Mouse (Mus musculus) hindbrain, embryonic 12.5 days (tissue): ENCODE data around the gene Oxa1l. TPM values are rescaled to one million over a fixed set of nuclear protein-coding genes. Genes with fewer than 3 reads are reported as not detected.
"Not testable (repeated sequence)": the region's sequence is repeated elsewhere in the genome, so short reads cannot be mapped to it uniquely, and the experiment has no call there.

ENCODE experiments used
- ATAC-seq: fragments of 200-750 bp; cut with Nextera tagmentation; 2 replicates; pipeline ENCODE4 v1.8.0; 2017; ENCODE audit warnings: moderate TSS enrichment; ENCODE audit not compliant: low FRiP score
- H3K27ac ChIP-seq: fragments of 300-500 bp; sonication (generic); 2 replicates; pipeline ENCODE4 v1.5.1; 2016; ENCODE audit warnings: mild to moderate bottlenecking
- H3K27me3 ChIP-seq: fragments of 300-500 bp; sonication (generic); 2 replicates; pipeline ENCODE4 v1.6.1; 2016; ENCODE audit warnings: mild to moderate bottlenecking
- H3K36me3 ChIP-seq: fragments of 300-500 bp; sonication (generic); 2 replicates; pipeline ENCODE4 v1.6.1; 2016; ENCODE audit warnings: mild to moderate bottlenecking
- H3K4me1 ChIP-seq: fragments of 300-500 bp; sonication (generic); 2 replicates; pipeline ENCODE4 v1.6.1; 2016
- H3K4me2 ChIP-seq: fragments of 300-500 bp; sonication (generic); replicated peaks from 2 replicates; pipeline ENCODE4 v1.6.1; 2016; ENCODE audit warnings: mild to moderate bottlenecking
- H3K4me3 ChIP-seq: fragments of 300-500 bp; sonication (generic); 2 replicates; pipeline ENCODE4 v1.5.1; 2016; ENCODE audit warnings: mild to moderate bottlenecking
- H3K9ac ChIP-seq: fragments of 300-500 bp; sonication (generic); 2 replicates; pipeline ENCODE4 v1.6.1; 2016; ENCODE audit warnings: mild to moderate bottlenecking, moderate library complexity
- H3K9me3 ChIP-seq: fragments of 300-500 bp; sonication (generic); replicated peaks from 2 replicates; pipeline ENCODE4 v1.6.1; 2016; ENCODE audit warnings: mild to moderate bottlenecking
- WGBS: fragments of 180-500 bp; shearing (Covaris S2); methylation state at CpG from one replicate; pipeline ENCODE4 v1.1.7; 2016; 5-methylcytosine and 5-hydroxymethylcytosine counted together
- polyA plus RNA-seq: library from polyadenylated mRNA; unstranded; fragments of >200 nt; fragmentation: Nextera tagmentation; extraction: Ambion mirVana; gene quantifications from 2 replicates; pipeline ENCODE4 v1.2.1, GENCODE M21; 2016

The Oxa1l gene
- 39.2 and 42.2 TPM in 2 replicates for polyA plus RNA-seq

DNA sequence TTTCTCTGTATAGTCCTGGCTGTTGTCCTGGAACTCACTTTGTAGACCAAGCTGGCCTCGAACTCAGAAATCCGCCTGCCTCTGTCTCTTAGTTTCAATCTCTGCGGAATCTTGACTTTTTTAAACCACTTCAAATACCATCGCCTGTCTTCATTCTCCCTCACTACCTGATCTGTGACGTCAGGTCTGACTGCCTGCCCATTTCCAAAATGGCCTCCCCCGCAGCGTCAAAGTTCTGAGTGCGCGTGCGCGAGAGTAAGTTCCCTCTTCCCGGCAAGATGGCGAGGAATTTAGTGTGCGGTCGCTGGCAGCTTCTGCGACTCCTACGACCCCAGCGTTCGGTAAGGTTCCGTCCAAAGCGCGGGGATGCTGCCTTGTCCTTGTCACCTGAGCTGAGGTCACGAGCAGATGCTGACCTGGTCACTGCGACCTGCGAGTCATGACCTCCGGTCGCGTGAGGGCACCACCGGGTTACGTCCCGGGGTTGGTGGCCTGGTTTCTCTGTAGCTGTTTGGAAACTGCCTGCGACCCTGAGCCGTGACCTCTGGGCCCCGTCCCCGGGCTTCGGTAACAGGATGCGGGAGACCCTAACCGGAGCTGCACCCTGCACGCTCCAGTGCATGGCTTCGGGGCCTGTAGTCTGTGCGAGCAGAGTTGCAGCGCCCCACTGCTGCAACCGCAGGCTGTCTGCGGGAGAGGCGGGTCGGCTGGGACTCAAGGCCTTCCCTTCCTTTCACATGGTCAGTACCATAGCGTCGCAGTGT is at the start of gene Oxa1l:
Gene Oxa1l, plus strand, starts transcription at position 258 of the 764 bp plus-strand sequence.
- peaks cover 14% of the 10 kb centered on the region for H3K36me3 ChIP-seq
- peak; percentile 91 for ATAC-seq
- under 1% methylated on average over 48 of the region's 48 CpGs for WGBS
- H3K4me2 ChIP-seq = peak within 1 kb of the TSS; percentile 80
- no peaks in the 10 kb centered on the region for H3K27me3 ChIP-seq
- H3K4me1 ChIP-seq = peaks cover 15% of the 10 kb centered on the region
- H3K4me3 ChIP-seq = peak within 1 kb of the TSS; percentile 93
- peak within 1 kb of the TSS; percentile 91 for H3K9ac ChIP-seq
- peak within 1 kb of the TSS; percentile 80 for H3K27ac ChIP-seq
- H3K9me3 ChIP-seq = no peaks in the 10 kb centered on the region

GRCm38 (mm10) chr14:54311763-54312162 is 48.9 kb upstream of the Oxa1l start:
- ATAC-seq = no peak
- Histone ChIP-seq H3K9me3 (no peaks in the 10 kb centered on the region), H3K4me2 (no peak overlapping the region), H3K27ac (no peak overlapping the region), H3K36me3 (no peaks in the 10 kb centered on the region), H3K4me1 (no peaks in the 10 kb centered on the region), H3K9ac (no peak overlapping the region), H3K4me3 (no peak overlapping the region), H3K27me3 (no peaks in the 10 kb centered on the region)
- 33% methylated on average over 3 of the region's 3 CpGs for WGBS

DNA sequence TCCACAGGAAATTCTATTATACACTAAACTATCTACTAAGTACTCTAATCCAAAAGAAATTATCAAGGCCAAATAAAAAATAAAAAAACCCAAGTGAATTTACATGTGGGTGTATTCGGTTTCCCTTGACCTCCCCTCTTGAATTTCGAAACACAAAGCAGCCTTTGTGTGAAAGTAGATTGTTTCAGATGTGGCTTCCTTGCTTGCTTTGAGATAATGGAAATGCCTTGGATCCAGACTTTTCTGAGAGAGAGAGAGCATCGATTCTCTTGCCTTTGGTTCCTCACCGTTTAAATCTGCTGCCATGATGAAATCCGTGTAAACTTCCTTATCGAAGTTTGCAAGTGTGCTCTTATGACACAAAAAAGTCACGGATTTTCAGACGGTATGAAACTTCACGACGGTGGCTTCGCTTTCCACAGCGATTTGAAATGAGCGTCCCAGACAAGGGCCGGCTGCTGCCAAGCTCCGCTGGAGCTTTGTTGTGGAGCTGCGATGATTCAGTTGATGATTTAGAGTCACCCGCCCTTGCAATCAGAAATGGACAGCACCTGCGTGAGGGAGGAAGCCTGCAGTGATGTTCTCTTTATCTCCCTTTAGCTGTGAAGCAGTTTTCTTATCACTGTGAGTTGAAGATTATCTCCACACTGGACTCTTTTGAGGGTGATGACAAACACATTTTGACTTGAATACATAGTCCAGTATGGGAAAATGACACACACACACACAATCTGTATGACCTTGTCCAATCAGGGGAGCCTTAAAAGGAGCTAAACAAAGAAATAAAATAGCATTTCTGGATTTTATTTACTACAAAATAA is 38.9 kb upstream of the Oxa1l start:
- Histone ChIP-seq H3K27ac (no peak overlapping the region), H3K27me3 (no peaks in the 10 kb centered on the region)
- 55% methylated on average over 18 of the region's 18 CpGs for WGBS

GRCm38 (mm10) chr14:54324486-54324885 is 36.1 kb upstream of the Oxa1l start:
- no peak overlapping the region for H3K9ac ChIP-seq
- no peaks in the 10 kb centered on the region for H3K36me3 ChIP-seq
- no peak overlapping the region for H3K27ac ChIP-seq
- H3K4me2 ChIP-seq = no peak overlapping the region
- no peaks in the 10 kb centered on the region for H3K27me3 ChIP-seq
- H3K4me3 ChIP-seq = no peak overlapping the region
- ATAC-seq = no peak
- H3K4me1 ChIP-seq = no peaks in the 10 kb centered on the region
- H3K9me3 ChIP-seq = no peaks in the 10 kb centered on the region; the same call in 1 of the 2 replicates
- WGBS = 77% methylated on average over 5 of the region's 5 CpGs

More for the DNA sequence above, 38.9 kb upstream of the Oxa1l start:
- Histone ChIP-seq H3K9me3 (no peaks in the 10 kb centered on the region; the same call in 1 of the 2 replicates), H3K4me3 (no peak overlapping the region), H3K9ac (no peak overlapping the region), H3K36me3 (no peaks in the 10 kb centered on the region), H3K4me2 (no peak overlapping the region), H3K4me1 (no peaks in the 10 kb centered on the region)
- no peak for ATAC-seq

- Histone ChIP-seq H3K27ac (no peak overlapping the region), H3K4me3 (no peak overlapping the region), H3K9me3 (no peaks in the 10 kb centered on the region), H3K4me1 (peaks cover 9% of the 10 kb centered on the region; the same call in 1 of the 2 replicates), H3K9ac (no peak overlapping the region), H3K4me2 (no peak overlapping the region), H3K36me3 (no peaks in the 10 kb centered on the region), H3K27me3 (no peaks in the 10 kb centered on the region)
- whole genome bisulfite sequencing = 86% methylated on average over 2 of the region's 2 CpGs
- no peak for ATAC-seq
Measured at GRCm38 (mm10) chr14:54328548-54328947, 32.1 kb upstream of the Oxa1l start.

DNA sequence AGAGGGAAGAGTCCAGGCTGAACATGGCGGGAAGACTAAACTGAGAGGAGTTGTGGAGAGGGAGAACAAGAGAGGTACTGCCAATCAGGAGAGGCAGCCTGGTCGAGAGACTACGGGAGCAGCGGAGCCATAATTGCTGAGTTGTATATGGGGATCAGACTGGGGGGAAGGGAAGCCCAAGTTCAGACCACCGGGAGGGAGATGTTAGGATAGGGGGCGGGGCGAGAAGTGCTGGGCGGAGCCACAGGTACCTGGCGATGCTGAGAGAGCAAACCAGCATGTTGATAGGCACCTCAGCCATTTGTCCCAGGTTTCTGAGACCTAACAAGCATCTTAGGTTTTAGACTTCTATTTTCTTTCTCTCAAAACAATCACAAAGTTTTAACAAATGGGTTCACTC is 31.4 kb upstream of the Oxa1l start:
- H3K4me2 ChIP-seq = no peak overlapping the region
- 52% methylated on average over 9 of the region's 9 CpGs for WGBS
- no peak overlapping the region for H3K9ac ChIP-seq
- no peaks in the 10 kb centered on the region for H3K27me3 ChIP-seq
- no peaks in the 10 kb centered on the region for H3K36me3 ChIP-seq
- H3K4me3 ChIP-seq = no peak overlapping the region
- H3K27ac ChIP-seq = no peak overlapping the region
- ATAC-seq = no peak
- H3K9me3 ChIP-seq = no peaks in the 10 kb centered on the region
- H3K4me1 ChIP-seq = peaks cover 9% of the 10 kb centered on the region; the same call in 1 of the 2 replicates

GRCm38 (mm10) chr14:54331178-54331577 is 29.5 kb upstream of the Oxa1l start:
- no peak overlapping the region for H3K4me3 ChIP-seq
- H3K27ac ChIP-seq = no peak overlapping the region
- H3K27me3 ChIP-seq = no peaks in the 10 kb centered on the region
- no peak for ATAC-seq
- no peaks in the 10 kb centered on the region for H3K36me3 ChIP-seq
- no peak overlapping the region for H3K4me2 ChIP-seq
- H3K9ac ChIP-seq = no peak overlapping the region
- 83% methylated on average over 1 of the region's 1 CpGs for WGBS
- peaks cover 9% of the 10 kb centered on the region; the same call in 1 of the 2 replicates for H3K4me1 ChIP-seq
- no peaks in the 10 kb centered on the region for H3K9me3 ChIP-seq

DNA sequence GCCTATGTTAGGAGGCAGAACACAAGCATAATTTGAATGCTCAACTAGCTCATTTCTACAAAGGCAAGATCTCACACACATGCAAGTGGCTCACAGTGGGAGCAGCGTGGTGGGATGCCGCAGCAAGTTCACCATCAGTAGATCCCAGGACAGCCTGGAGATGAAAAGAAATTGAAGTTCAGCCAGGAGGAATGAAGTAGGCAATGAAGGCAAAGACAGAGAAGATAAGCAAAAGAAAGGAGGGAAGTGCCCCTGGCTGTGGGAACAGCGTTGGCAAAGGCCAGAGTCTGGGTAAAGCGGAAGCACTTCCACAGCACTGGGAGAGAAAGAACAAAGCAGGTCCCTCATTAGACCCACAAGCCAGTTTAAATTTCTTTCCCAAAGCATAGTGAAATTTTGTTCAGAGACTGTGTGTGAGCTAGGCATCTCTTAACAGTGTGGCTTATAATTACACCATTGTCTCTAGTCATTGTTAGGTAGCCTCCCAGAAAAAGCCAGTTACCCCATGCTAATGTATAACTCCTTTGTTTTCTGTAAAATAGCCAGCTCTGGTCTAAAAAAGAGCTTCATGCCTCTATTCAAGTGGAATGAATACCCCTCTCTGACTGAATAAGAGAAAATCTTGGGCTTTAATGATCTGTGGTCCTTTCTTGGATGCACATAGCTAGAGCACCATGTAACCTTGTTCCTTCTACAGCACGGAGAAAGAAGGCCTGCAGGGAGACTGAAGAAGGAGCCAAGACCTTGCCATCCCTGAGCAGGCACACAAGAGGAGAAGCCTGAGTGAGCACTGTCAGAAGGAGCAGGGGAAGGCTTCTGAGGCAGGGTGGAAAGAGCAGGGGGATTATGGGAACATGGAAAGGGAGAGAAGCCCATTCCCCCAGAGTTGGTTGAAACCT is 28.2 kb upstream of the Oxa1l start:
- Histone ChIP-seq H3K4me1 (peaks cover 9% of the 10 kb centered on the region; the same call in 1 of the 2 replicates), H3K27ac (peak overlapping the region; percentile 66), H3K9me3 (no peaks in the 10 kb centered on the region), H3K4me3 (no peak overlapping the region), H3K9ac (no peak overlapping the region), H3K27me3 (no peaks in the 10 kb centered on the region), H3K4me2 (no peak overlapping the region), H3K36me3 (no peaks in the 10 kb centered on the region)
- ATAC-seq = peak; percentile 91
- WGBS = 43% methylated on average over 5 of the region's 5 CpGs

DNA sequence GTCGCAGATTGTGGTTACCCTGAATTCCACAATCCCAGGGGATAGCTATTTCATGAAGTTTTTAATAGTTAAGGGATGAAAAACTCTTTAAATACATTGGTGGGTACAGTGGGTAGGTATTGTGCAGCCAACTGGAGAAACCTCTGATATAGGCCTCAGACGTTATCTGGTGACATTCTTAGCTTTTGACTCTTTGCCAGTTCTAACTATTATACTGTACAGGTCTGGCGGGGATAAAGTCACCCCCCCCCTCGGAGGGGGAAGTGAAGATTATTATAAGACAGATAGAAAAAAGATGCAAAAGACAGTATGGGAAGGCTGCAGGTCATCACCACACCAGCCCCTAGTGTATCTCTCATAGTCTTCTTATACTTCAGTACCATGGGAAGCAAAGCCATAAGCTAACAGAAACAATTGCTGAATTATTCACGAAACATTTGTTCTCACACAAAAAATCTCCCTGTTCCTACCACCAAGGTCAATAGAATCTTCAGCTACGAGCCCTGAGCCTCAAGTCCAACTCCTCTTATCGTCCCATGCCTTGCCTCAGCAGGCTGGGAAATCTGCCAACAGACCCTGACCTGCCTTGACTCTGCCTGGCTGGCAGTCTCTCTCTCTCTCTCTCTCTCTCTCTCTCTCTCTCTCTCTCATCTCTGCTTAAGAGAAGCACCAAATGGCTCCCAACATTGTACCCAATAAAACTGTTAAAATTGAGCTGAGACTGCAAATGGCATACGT is 27.0 kb upstream of the Oxa1l start:
- WGBS = 83% methylated on average over 8 of the region's 8 CpGs
- H3K9me3 ChIP-seq = no peaks in the 10 kb centered on the region
- no peak overlapping the region for H3K4me3 ChIP-seq
- no peaks in the 10 kb centered on the region for H3K27me3 ChIP-seq
- no peak for ATAC-seq
- peaks cover 9% of the 10 kb centered on the region; the same call in 1 of the 2 replicates for H3K4me1 ChIP-seq
- H3K27ac ChIP-seq = peak overlapping the region; percentile 62; the same call in 1 of the 2 replicates
- H3K4me2 ChIP-seq = no peak overlapping the region
- H3K9ac ChIP-seq = no peak overlapping the region
- no peaks in the 10 kb centered on the region for H3K36me3 ChIP-seq

- Histone ChIP-seq H3K27me3 (no peaks in the 10 kb centered on the region), H3K4me1 (no peaks in the 10 kb centered on the region), H3K4me3 (no peak overlapping the region), H3K36me3 (no peaks in the 10 kb centered on the region), H3K27ac (no peak overlapping the region), H3K9ac (no peak overlapping the region), H3K9me3 (no peaks in the 10 kb centered on the region), H3K4me2 (no peak overlapping the region)
- 65% methylated on average over 7 of the region's 7 CpGs for WGBS
- ATAC-seq = no peak
Measured at GRCm38 (mm10) chr14:54340836-54341235, 19.8 kb upstream of the Oxa1l start.

- H3K27me3 ChIP-seq, H3K9ac ChIP-seq, H3K4me1 ChIP-seq, H3K4me2 ChIP-seq, H3K36me3 ChIP-seq, H3K27ac ChIP-seq, H3K4me3 ChIP-seq, ATAC-seq, H3K9me3 ChIP-seq: not testable (repeated sequence)
- WGBS = 36% methylated on average over 2 of the region's 2 CpGs
Measured at GRCm38 (mm10) chr14:54341807-54342206, 18.8 kb upstream of the Oxa1l start.
